Mouse (Mus musculus) CD4-positive, CD25-positive, alpha-beta regulatory T cell (primary cell): Measurements from ENCODE around the gene Mdga1. TPM values are rescaled to one million over a fixed set of nuclear protein-coding genes. Genes with fewer than 3 reads are reported as not detected.

ENCODE experiments used
- polyA plus RNA-seq: library from polyadenylated mRNA; unstranded; fragments of 100-300 nt; shearing (Covaris generic); gene quantifications from one replicate; pipeline ENCODE4 v1.2.1, GENCODE M21; 2017

Mdga1 gene
- polyA plus RNA-seq = 0.43 TPM

GRCm38 (mm10) chr17:29970037-29970555 lies at the start of gene Mdga1:
Gene Mdga1 (minus strand): TSS chr17:29970087.

GRCm38 (mm10) chr17:30004203-30005102 lies 34.6 kb upstream of the Mdga1 start, which contains the start of gene Zfand3:
Gene Zfand3 (plus strand): TSS chr17:30004733.

Other genes with a start within 250 kb of the Mdga1 start
- gene Zfand3, start 34.6 kb upstream of the Mdga1 start, polyA plus RNA-seq = 24.6 TPM